Mouse (Mus musculus): ENCODE measurements around the gene Sec24d. TPM values are rescaled to one million over a fixed set of nuclear protein-coding genes. Genes with fewer than 3 reads are reported as not detected.

Gene Sec24d
- polyA plus RNA-seq, 1 experiment, result 227 TPM

DNA sequence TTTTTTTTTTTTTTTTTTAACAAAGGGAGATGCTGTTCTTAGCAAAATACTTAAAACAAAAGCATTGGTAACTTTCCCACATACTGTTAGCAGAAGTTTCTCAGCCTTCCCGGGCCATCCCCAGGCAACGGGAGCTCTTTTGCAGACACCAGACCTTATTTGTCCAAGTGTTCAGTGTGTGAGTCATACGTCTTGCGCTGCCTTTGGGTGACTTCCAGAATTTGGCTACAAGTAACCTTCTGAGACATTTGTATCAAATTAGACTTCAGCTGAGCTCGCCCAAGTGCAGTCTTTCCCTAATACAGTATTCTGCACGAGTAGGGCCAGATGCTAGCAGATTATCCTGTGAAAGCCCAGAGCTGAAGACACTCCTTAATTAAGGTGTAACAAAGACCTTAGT is 62.0 kb downstream of the Sec24d start:
- 55% methylated on average over 6 of the region's 6 CpGs for WGBS
- H3K27me3 ChIP-seq (ENCODE audit: control insufficient read depth, insufficient read depth, low read length), result no peaks in the 10 kb centered on the region
- no peak overlapping the region for H3K27ac ChIP-seq (ENCODE audit: insufficient read depth, low read depth, low read length)
- H3K4me1 ChIP-seq (ENCODE audit: control insufficient read depth, insufficient read depth, insufficient read length, low read length), result peaks cover 6% of the 10 kb centered on the region
- H3K4me3 ChIP-seq (ENCODE audit: low read depth, low read length), result no peak overlapping the region
- TF ChIP-seq CTCF (IDR thresholded peaks at IDR 0.05; ENCODE audit: extremely low read depth, insufficient read length, insufficient replicate concordance, low read depth, low read length) (no peak), POLR2A (IDR thresholded peaks at IDR 0.05; ENCODE audit: low read depth, low read length) (no peak)
- peaks cover 25% of the 10 kb centered on the region for H3K36me3 ChIP-seq (ENCODE audit: control insufficient read depth, insufficient read depth, low read length)

- no peak overlapping the region for H3K27ac ChIP-seq (ENCODE audit: insufficient read depth, low read depth, low read length)
Measured at GRCm38 (mm10) chr3:123330221-123330620, 63.0 kb downstream of the Sec24d start.

DNA sequence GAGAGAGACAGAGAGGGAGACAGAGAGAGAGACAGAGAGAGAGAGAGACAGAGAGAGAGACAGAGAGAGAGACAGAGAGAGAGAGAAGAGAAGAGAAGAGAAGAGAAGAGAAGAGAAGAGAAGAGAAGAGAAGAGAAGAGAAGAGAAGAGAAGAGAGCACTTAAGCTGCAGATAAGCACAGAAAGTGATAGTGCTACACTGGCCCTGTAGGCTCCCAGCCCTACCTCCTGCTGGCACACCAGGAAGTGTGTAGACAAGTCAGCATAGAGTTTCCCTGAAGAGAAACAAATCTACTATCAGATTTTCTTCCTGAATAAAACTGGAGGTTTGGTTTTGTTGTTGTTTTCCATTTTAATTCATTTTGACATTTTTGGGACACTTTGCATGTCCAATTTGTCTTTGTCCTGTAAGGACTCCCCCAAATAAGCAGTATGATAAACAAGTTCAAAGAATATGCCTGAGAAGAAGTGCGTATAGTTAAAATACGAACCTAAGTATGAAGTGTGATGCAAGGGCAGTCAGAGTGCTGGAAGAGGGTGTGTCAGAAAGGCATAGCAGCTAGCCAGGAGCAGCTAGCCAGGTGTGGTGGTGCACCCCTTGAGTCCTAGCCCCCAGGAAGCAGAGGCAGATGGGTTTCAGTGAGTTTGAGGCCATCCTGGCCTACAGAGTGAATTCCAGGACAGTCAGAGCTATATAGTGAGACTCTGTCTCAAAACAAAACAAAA is 65.2 kb downstream of the Sec24d start:
- 47% methylated on average over 2 of the region's 2 CpGs for WGBS
- peaks cover 12% of the 10 kb centered on the region for H3K4me1 ChIP-seq (ENCODE audit: control insufficient read depth, insufficient read depth, insufficient read length, low read length)
- H3K27ac ChIP-seq (ENCODE audit: insufficient read depth, low read depth, low read length), result peak overlapping the region; percentile 69
- no peak overlapping the region for H3K4me3 ChIP-seq (ENCODE audit: low read depth, low read length)
- no peaks in the 10 kb centered on the region for H3K27me3 ChIP-seq (ENCODE audit: control insufficient read depth, insufficient read depth, low read length)
- peaks cover 25% of the 10 kb centered on the region for H3K36me3 ChIP-seq (ENCODE audit: control insufficient read depth, insufficient read depth, low read length)
- no peak for TF ChIP-seq POLR2A (IDR thresholded peaks at IDR 0.05; ENCODE audit: low read depth, low read length)
- TF ChIP-seq CTCF (IDR thresholded peaks at IDR 0.05; ENCODE audit: extremely low read depth, insufficient read length, insufficient replicate concordance, low read depth, low read length), result no peak

More at GRCm38 (mm10) chr3:123330221-123330620, 63.0 kb downstream of the Sec24d start:
- WGBS, result 89% methylated on average over 4 of the region's 4 CpGs
- Histone ChIP-seq H3K4me1 (ENCODE audit: control insufficient read depth, insufficient read depth, insufficient read length, low read length) (peaks cover 12% of the 10 kb centered on the region), H3K4me3 (ENCODE audit: low read depth, low read length) (no peak overlapping the region), H3K27me3 (ENCODE audit: control insufficient read depth, insufficient read depth, low read length) (no peaks in the 10 kb centered on the region), H3K36me3 (ENCODE audit: control insufficient read depth, insufficient read depth, low read length) (peaks cover 23% of the 10 kb centered on the region)
- no peak for TF ChIP-seq POLR2A (IDR thresholded peaks at IDR 0.05; ENCODE audit: low read depth, low read length)
- no peak for TF ChIP-seq CTCF (IDR thresholded peaks at IDR 0.05; ENCODE audit: extremely low read depth, insufficient read length, insufficient replicate concordance, low read depth, low read length)

GRCm38 (mm10) chr3:123333055-123333424 is 65.8 kb downstream of the Sec24d start:
- 9% methylated on average over 4 of the region's 4 CpGs for WGBS
- H3K4me3 ChIP-seq (ENCODE audit: low read depth, low read length), result no peak overlapping the region
- peaks cover 12% of the 10 kb centered on the region for H3K4me1 ChIP-seq (ENCODE audit: control insufficient read depth, insufficient read depth, insufficient read length, low read length)
- peaks cover 25% of the 10 kb centered on the region for H3K36me3 ChIP-seq (ENCODE audit: control insufficient read depth, insufficient read depth, low read length)
- no peaks in the 10 kb centered on the region for H3K27me3 ChIP-seq (ENCODE audit: control insufficient read depth, insufficient read depth, low read length)
- no peak for TF ChIP-seq POLR2A (IDR thresholded peaks at IDR 0.05; ENCODE audit: low read depth, low read length)
- TF ChIP-seq CTCF (IDR thresholded peaks at IDR 0.05; ENCODE audit: extremely low read depth, insufficient read length, insufficient replicate concordance, low read depth, low read length), result no peak
- H3K27ac ChIP-seq (ENCODE audit: insufficient read depth, low read depth, low read length), result peak overlapping the region; percentile 69

DNA sequence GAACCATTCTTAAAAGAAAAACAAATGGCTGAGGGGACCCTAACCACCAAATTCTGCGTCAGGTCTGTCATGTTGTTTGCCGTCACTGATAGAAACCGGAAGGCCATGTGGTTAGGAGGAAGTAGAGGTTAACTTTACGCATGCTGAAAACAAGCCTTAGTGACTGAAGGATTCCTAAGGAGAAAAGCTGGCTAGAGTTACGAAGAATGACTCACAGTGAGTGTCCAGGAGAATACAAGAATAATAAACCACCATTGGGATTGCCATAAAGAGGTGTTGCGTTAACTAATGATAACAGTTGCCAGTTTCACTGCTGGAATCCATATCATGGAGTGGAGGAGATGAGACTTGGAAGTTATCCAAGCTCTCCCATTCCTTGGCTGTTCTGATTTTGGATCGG is 67.7 kb downstream of the Sec24d start:
- H3K27ac ChIP-seq (ENCODE audit: insufficient read depth, low read depth, low read length), result peak overlapping the region; percentile 51
- 29% methylated on average over 7 of the region's 7 CpGs for WGBS
- no peak for TF ChIP-seq POLR2A (IDR thresholded peaks at IDR 0.05; ENCODE audit: low read depth, low read length)
- TF ChIP-seq CTCF (IDR thresholded peaks at IDR 0.05; ENCODE audit: extremely low read depth, insufficient read length, insufficient replicate concordance, low read depth, low read length), result no peak
- H3K4me1 ChIP-seq (ENCODE audit: control insufficient read depth, insufficient read depth, insufficient read length, low read length), result peaks cover 12% of the 10 kb centered on the region
- H3K4me3 ChIP-seq (ENCODE audit: low read depth, low read length), result no peak overlapping the region
- H3K27me3 ChIP-seq (ENCODE audit: control insufficient read depth, insufficient read depth, low read length), result no peaks in the 10 kb centered on the region
- H3K36me3 ChIP-seq (ENCODE audit: control insufficient read depth, insufficient read depth, low read length), result peaks cover 21% of the 10 kb centered on the region

DNA sequence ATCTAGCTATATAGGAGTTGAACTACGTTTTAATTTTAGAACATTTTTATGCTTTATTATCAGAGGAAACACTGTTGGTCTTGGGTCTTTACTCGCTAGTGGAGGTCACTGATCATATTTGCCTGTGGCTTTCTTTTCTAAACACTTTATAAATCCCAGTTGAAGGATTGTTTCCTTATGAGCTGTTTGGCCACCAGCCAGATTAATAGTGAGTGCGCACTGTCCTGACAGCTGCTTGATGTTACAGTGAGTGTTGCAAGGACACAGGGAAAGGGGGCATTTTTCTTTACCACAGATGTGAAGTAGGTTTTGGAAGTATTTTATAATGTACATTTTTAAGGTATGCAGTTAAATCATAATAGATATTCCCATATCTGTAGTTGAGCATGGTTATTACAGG is 68.2 kb downstream of the Sec24d start:
- H3K4me3 ChIP-seq (ENCODE audit: low read depth, low read length), result no peak overlapping the region
- no peak overlapping the region for H3K27ac ChIP-seq (ENCODE audit: insufficient read depth, low read depth, low read length)
- no peaks in the 10 kb centered on the region for H3K27me3 ChIP-seq (ENCODE audit: control insufficient read depth, insufficient read depth, low read length)
- WGBS, result 13% methylated on average over 3 of the region's 3 CpGs
- peaks cover 23% of the 10 kb centered on the region for H3K36me3 ChIP-seq (ENCODE audit: control insufficient read depth, insufficient read depth, low read length)
- no peak for TF ChIP-seq POLR2A (IDR thresholded peaks at IDR 0.05; ENCODE audit: low read depth, low read length)
- no peak for TF ChIP-seq CTCF (IDR thresholded peaks at IDR 0.05; ENCODE audit: extremely low read depth, insufficient read length, insufficient replicate concordance, low read depth, low read length)
- H3K4me1 ChIP-seq (ENCODE audit: control insufficient read depth, insufficient read depth, insufficient read length, low read length), result peaks cover 12% of the 10 kb centered on the region

DNA sequence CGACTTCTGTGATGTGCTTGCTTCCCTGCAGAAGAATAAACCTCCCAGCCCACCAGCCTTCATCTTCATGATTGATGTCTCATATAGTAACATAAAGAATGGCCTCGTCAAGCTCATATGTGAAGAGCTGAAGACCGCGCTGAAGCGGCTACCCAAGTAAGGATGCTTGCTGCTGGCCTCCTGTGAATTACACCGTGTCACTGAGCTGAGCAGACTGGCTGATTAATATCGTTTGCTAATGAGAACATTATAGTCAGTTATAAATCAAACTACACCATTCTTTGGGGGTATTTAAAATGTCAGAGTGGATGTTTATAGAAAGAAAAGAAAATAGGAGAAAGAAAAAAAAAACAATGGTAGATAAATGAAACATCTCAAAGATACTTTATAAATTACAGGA is 69.2 kb downstream of the Sec24d start:
- Histone ChIP-seq H3K36me3 (ENCODE audit: control insufficient read depth, insufficient read depth, low read length) (peaks cover 25% of the 10 kb centered on the region), H3K27ac (ENCODE audit: insufficient read depth, low read depth, low read length) (no peak overlapping the region), H3K4me1 (ENCODE audit: control insufficient read depth, insufficient read depth, insufficient read length, low read length) (peaks cover 12% of the 10 kb centered on the region), H3K27me3 (ENCODE audit: control insufficient read depth, insufficient read depth, low read length) (no peaks in the 10 kb centered on the region), H3K4me3 (ENCODE audit: low read depth, low read length) (no peak overlapping the region)
- TF ChIP-seq POLR2A (IDR thresholded peaks at IDR 0.05; ENCODE audit: low read depth, low read length), result no peak
- no peak for TF ChIP-seq CTCF (IDR thresholded peaks at IDR 0.05; ENCODE audit: extremely low read depth, insufficient read length, insufficient replicate concordance, low read depth, low read length)
- WGBS, result 76% methylated on average over 7 of the region's 7 CpGs
